8 mouse cellular contexts compared by ENCODE assay signal in genomic region chr1:62929477-62929876, GRCm38 (mm10).
DNase-seq lines count a peak whose midpoint lies in the region; ATAC-seq lines count a peak whose summit lies in the region.

No protein-coding gene starts in this region.

- no peaks in the 10 kb centered on the region for H3K9me3 ChIP-seq in heart, embryonic 12.5 days (replicated peaks)
- no peaks in the 10 kb centered on the region for H3K9me3 ChIP-seq in forebrain, embryonic 14.5 days (replicated peaks; ENCODE audit: control insufficient read depth, low read length)
- no peaks in the 10 kb centered on the region for H3K9me3 ChIP-seq in intestine, embryonic 16.5 days (ENCODE audit: control insufficient read depth, low read length)

- H3K27ac ChIP-seq in heart, embryonic 12.5 days (ENCODE audit: poor library complexity, severe bottlenecking) = no peak overlapping the region
- no peak overlapping the region for H3K27ac ChIP-seq in forebrain, embryonic 14.5 days (ENCODE audit: low read depth, low read length)
- H3K27ac ChIP-seq in intestine, embryonic 16.5 days (ENCODE audit: low read length) = no peak overlapping the region

- 4% methylated on average over 8 of the region's 8 CpGs for WGBS in heart, embryonic 12.5 days
- WGBS in forebrain, embryonic 14.5 days = 5% methylated on average over 8 of the region's 8 CpGs
- WGBS in intestine, embryonic 16.5 days = 5% methylated on average over 8 of the region's 8 CpGs

- H3K9ac ChIP-seq in heart, embryonic 12.5 days = no peak overlapping the region
- no peak overlapping the region for H3K9ac ChIP-seq in forebrain, embryonic 14.5 days (ENCODE audit: low read length)
- H3K9ac ChIP-seq in intestine, embryonic 16.5 days (ENCODE audit: low read depth, low read length) = no peak overlapping the region

- DNase-seq in heart, adult 8-10 months (ENCODE audit: low spot score) = peak; percentile 39
- DNase-seq in brain, adult 2 months (ENCODE audit: low read depth, low spot score) = peak; percentile 85
- DNase-seq in forebrain, embryonic 14.5 days (ENCODE audit: low spot score) = peak; percentile 78
- DNase-seq in left cerebral cortex, adult 8-10 months (ENCODE audit: low spot score in 2 of 2) = peak; percentile 38 to 71
- DNase-seq in naive thymus-derived CD4-positive, alpha-beta T cell, adult 2 months (ENCODE audit: low read depth) = peak; percentile 75
- DNase-seq in testis, postnatal 10 days (ENCODE audit: low spot score) = peak; percentile 92

- no peak overlapping the region for H3K4me2 ChIP-seq in heart, embryonic 12.5 days
- H3K4me2 ChIP-seq in forebrain, embryonic 14.5 days (ENCODE audit: low read length) = no peak overlapping the region
- no peak overlapping the region for H3K4me2 ChIP-seq in intestine, embryonic 16.5 days (ENCODE audit: low read depth, low read length)

- H3K27me3 ChIP-seq in heart, embryonic 12.5 days (replicated peaks) = no peaks in the 10 kb centered on the region
- H3K27me3 ChIP-seq in forebrain, embryonic 14.5 days (replicated peaks; ENCODE audit: control insufficient read depth, insufficient read depth, low read length) = peaks cover 26% of the 10 kb centered on the region
- no peaks in the 10 kb centered on the region for H3K27me3 ChIP-seq in intestine, embryonic 16.5 days (replicated peaks; ENCODE audit: control insufficient read depth, insufficient read depth, low read length)

- H3K4me3 ChIP-seq in heart, embryonic 12.5 days = no peak overlapping the region
- no peak overlapping the region for H3K4me3 ChIP-seq in forebrain, embryonic 14.5 days (ENCODE audit: low read depth, low read length)
- no peak overlapping the region for H3K4me3 ChIP-seq in intestine, embryonic 16.5 days (ENCODE audit: low read length)

- no peaks in the 10 kb centered on the region for H3K4me1 ChIP-seq in heart, embryonic 12.5 days (replicated peaks)
- H3K4me1 ChIP-seq in forebrain, embryonic 14.5 days (ENCODE audit: control insufficient read depth, insufficient read depth, low read length) = peaks cover 10% of the 10 kb centered on the region
- H3K4me1 ChIP-seq in intestine, embryonic 16.5 days (ENCODE audit: control insufficient read depth, insufficient read depth, low read length) = no peaks in the 10 kb centered on the region

- H3K36me3 ChIP-seq in heart, embryonic 12.5 days = no peaks in the 10 kb centered on the region
- no peaks in the 10 kb centered on the region for H3K36me3 ChIP-seq in forebrain, embryonic 14.5 days (ENCODE audit: control insufficient read depth, insufficient read depth, low read length)
- no peaks in the 10 kb centered on the region for H3K36me3 ChIP-seq in intestine, embryonic 16.5 days (ENCODE audit: control insufficient read depth, insufficient read depth, low read length)

- no peak for ATAC-seq in heart, embryonic 12.5 days (ENCODE audit: insufficient number of reproducible peaks, low FRiP score)
- no peak for ATAC-seq in forebrain, embryonic 14.5 days
- ATAC-seq in intestine, embryonic 16.5 days = peak; percentile 44; the same call in 1 of the 2 replicates

Comparison
In these comparisons a context has a peak if more than half of its experiments do, and no peak if none do; other contexts are left out.
1. DNase-seq: peak in every context shown above with its lines; median percentile 92 in testis, postnatal 10 days; 85 in brain, adult 2 months; 78 in forebrain, embryonic 14.5 days; 75 in naive thymus-derived CD4-positive, alpha-beta T cell, adult 2 months; 54 in left cerebral cortex, adult 8-10 months; 39 in heart, adult 8-10 months.